In the genomic region with DNA sequence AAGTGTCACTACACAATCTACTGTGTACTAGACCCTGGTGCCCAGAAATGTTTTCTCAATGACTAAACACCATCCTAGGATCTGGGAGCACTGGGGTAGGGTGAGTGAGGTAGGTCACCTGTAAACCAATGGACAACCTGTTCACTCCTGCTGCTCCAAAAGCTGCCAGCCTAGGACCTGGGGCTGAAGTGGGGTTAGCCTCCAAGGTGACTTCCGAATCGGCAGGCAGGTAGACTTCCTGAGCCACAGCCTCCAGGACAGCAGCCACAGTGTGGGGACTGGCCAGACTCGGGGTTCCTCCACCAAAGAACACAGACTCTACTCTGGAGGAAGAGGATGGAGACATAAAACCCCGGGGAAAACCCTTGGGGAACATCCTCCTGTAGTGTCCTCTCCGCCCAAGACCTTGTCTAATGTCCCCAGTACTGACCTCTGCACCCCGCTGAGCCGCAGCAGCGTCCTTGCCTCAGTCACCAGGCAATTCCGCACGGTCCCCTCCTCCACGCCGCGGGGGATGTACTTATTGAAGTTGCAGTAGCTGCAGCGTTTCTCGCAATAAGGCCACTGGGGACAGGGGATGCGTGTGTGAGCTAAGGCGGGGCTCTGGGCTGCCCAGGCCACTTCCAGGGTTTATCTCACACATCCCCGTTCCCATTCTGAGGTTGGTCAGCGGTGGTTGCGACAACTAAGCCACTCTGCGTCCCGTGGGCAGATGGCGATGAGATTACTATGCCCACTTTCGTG, we compare ENCODE assay signal across 8 mouse cellular contexts. TPM values are rescaled to one million over a fixed set of nuclear protein-coding genes. Genes with fewer than 3 reads are reported as not detected.
DNase-seq lines count a peak whose midpoint lies in the region; ATAC-seq and TF ChIP-seq lines count a peak whose summit lies in the region.

No protein-coding gene starts in this region.

- TF ChIP-seq CTCF in cerebellum, adult 2 months (IDR thresholded peaks at IDR 0.05; ENCODE audit: borderline replicate concordance, insufficient read depth, low read depth, low read length): no peak

- WGBS in cerebellum, adult 2 months: 2% methylated on average over 24 of the region's 24 CpGs
- WGBS in intestine, embryonic 14.5 days: 11% methylated on average over 24 of the region's 24 CpGs
- WGBS in liver, embryonic 12.5 days (ENCODE audit: insufficient replicate concordance): 10% methylated on average over 24 of the region's 24 CpGs
- WGBS in midbrain, embryonic 16.5 days: 14% methylated on average over 24 of the region's 24 CpGs

- H3K27ac ChIP-seq in cerebellum, adult 2 months (ENCODE audit: insufficient read depth, low read length): peak overlapping the region; percentile 88
- H3K27ac ChIP-seq in intestine, embryonic 14.5 days (ENCODE audit: low read depth): no peak overlapping the region
- H3K27ac ChIP-seq in liver, embryonic 12.5 days: 0 out of 2 replicates have a peak overlapping the region, but pooled peaks have one; percentile 52
- H3K27ac ChIP-seq in midbrain, embryonic 16.5 days (ENCODE audit: low read length): peak overlapping the region; percentile 90

- no peaks in the 10 kb centered on the region for H3K9me3 ChIP-seq in intestine, embryonic 14.5 days (ENCODE audit: control insufficient read depth, low read length)
- no peaks in the 10 kb centered on the region for H3K9me3 ChIP-seq in liver, embryonic 12.5 days (replicated peaks)
- H3K9me3 ChIP-seq in midbrain, embryonic 16.5 days (replicated peaks; ENCODE audit: control insufficient read depth, low read length, poor library complexity, severe bottlenecking): no peaks in the 10 kb centered on the region

- ATAC-seq in intestine, embryonic 14.5 days (replicated peaks; ENCODE audit: low FRiP score, low TSS enrichment, low read depth): peak; percentile 10
- ATAC-seq in liver, embryonic 12.5 days: peak; percentile 7; the same call in 1 of the 2 replicates
- peak; percentile 64 for ATAC-seq in midbrain, embryonic 16.5 days

- peaks cover 7% of the 10 kb centered on the region; the same call in 1 of the 2 replicates for H3K4me1 ChIP-seq in cerebellum, adult 2 months (ENCODE audit: control insufficient read depth, insufficient read depth, low read length)
- no peaks in the 10 kb centered on the region for H3K4me1 ChIP-seq in intestine, embryonic 14.5 days (replicated peaks; ENCODE audit: control insufficient read depth, insufficient read depth, low read length)
- peaks cover 17% of the 10 kb centered on the region for H3K4me1 ChIP-seq in liver, embryonic 12.5 days
- H3K4me1 ChIP-seq in midbrain, embryonic 16.5 days (ENCODE audit: control insufficient read depth, insufficient read depth, low read length): peaks cover 15% of the 10 kb centered on the region

- H3K4me3 ChIP-seq in cerebellum, adult 2 months (replicated peaks; ENCODE audit: insufficient read depth, low read depth, low read length): peak overlapping the region; percentile 84
- peak overlapping the region; percentile 57 for H3K4me3 ChIP-seq in intestine, embryonic 14.5 days (ENCODE audit: low read depth, low read length)
- H3K4me3 ChIP-seq in liver, embryonic 12.5 days: peak overlapping the region; percentile 62
- H3K4me3 ChIP-seq in midbrain, embryonic 16.5 days (ENCODE audit: low read depth, low read length): peak overlapping the region; percentile 66

- no peaks in the 10 kb centered on the region for H3K36me3 ChIP-seq in intestine, embryonic 14.5 days (ENCODE audit: control insufficient read depth, insufficient read depth, low read length)
- H3K36me3 ChIP-seq in liver, embryonic 12.5 days: no peaks in the 10 kb centered on the region
- peaks cover 5% of the 10 kb centered on the region; the same call in 1 of the 2 replicates for H3K36me3 ChIP-seq in midbrain, embryonic 16.5 days (ENCODE audit: control insufficient read depth, insufficient read depth, low read length)

- no peak for TF ChIP-seq POLR2A in cerebellum, adult 2 months (IDR thresholded peaks at IDR 0.05; ENCODE audit: borderline replicate concordance, insufficient read depth, low read length)

- no peaks in the 10 kb centered on the region for H3K27me3 ChIP-seq in cerebellum, adult 2 months (ENCODE audit: control insufficient read depth, insufficient read depth, low read length)
- no peaks in the 10 kb centered on the region for H3K27me3 ChIP-seq in intestine, embryonic 14.5 days (replicated peaks; ENCODE audit: control insufficient read depth, insufficient read depth, low read length)
- H3K27me3 ChIP-seq in liver, embryonic 12.5 days (replicated peaks): no peaks in the 10 kb centered on the region
- H3K27me3 ChIP-seq in midbrain, embryonic 16.5 days (ENCODE audit: control insufficient read depth, insufficient read depth, low read depth, low read length): no peaks in the 10 kb centered on the region

- peak; percentile 46 to 58 for DNase-seq in left cerebral cortex, adult 18-20 months (ENCODE audit: low spot score in 2 of 2)
- DNase-seq in left cerebral cortex, adult 11 months (ENCODE audit: low spot score): no peak
- peak; percentile 60 to 70 for DNase-seq in cerebellum, adult 2 months
- DNase-seq in frontal cortex, postnatal 14 days (ENCODE audit: low spot score in 2 of 2): peak; percentile 40 to 50
- no peak for DNase-seq in intestine, embryonic 14.5 days (ENCODE audit: low spot score)
- DNase-seq in testis, postnatal 14 days (ENCODE audit: low spot score): peak; percentile 46

- peak overlapping the region; percentile 61 for H3K9ac ChIP-seq in intestine, embryonic 14.5 days (ENCODE audit: low read length)
- H3K9ac ChIP-seq in liver, embryonic 12.5 days: peak overlapping the region; percentile 68
- peak overlapping the region; percentile 80 for H3K9ac ChIP-seq in midbrain, embryonic 16.5 days (ENCODE audit: low read depth, low read length)

- H3K4me2 ChIP-seq in intestine, embryonic 14.5 days (ENCODE audit: low read length): peak overlapping the region; percentile 80
- H3K4me2 ChIP-seq in liver, embryonic 12.5 days: peak overlapping the region; percentile 90
- peak overlapping the region; percentile 93 for H3K4me2 ChIP-seq in midbrain, embryonic 16.5 days (ENCODE audit: low read length)

RNA-seq across cellular contexts. Expression of a gene that starts 0.8 kb away (rescaled TPM):
- 10 to 100 TPM; 10.5 to 13.4 TPM for total RNA-seq in left cerebral cortex, adult 18-20 months (2021)
- polyA plus RNA-seq in cerebellum, adult 2 months (2012; rRNA removed): 19.7 and 20.8 TPM in 2 replicates
- 2.9 and 3.8 TPM in 2 replicates for polyA plus RNA-seq in intestine, embryonic 14.5 days (2014; fragmentation: Nextera tagmentation; extraction: Ambion mirVana)
- polyA plus RNA-seq in liver, embryonic 12.5 days (2016; fragmentation: Nextera tagmentation; extraction: Ambion mirVana): 2.0 and 3.2 TPM in 2 replicates
- polyA plus RNA-seq in midbrain, embryonic 16.5 days (2015; fragmentation: Nextera tagmentation; extraction: Ambion mirVana): 9.4 and 11.4 TPM in 2 replicates

RNA-seq across cellular contexts. Expression of a gene that starts 16.6 kb away (rescaled TPM):
- total RNA-seq in left cerebral cortex, adult 18-20 months (2021): not detected
- polyA plus RNA-seq in cerebellum, adult 2 months (2012; rRNA removed): 0.82 and 1.1 TPM in 2 replicates
- 0.77 and 1.2 TPM in 2 replicates for polyA plus RNA-seq in intestine, embryonic 14.5 days (2014; fragmentation: Nextera tagmentation; extraction: Ambion mirVana)
- 0.10 TPM in 1 of 2 replicates, not detected in the other for polyA plus RNA-seq in liver, embryonic 12.5 days (2016; fragmentation: Nextera tagmentation; extraction: Ambion mirVana)
- 0.43 and 0.61 TPM in 2 replicates for polyA plus RNA-seq in midbrain, embryonic 16.5 days (2015; fragmentation: Nextera tagmentation; extraction: Ambion mirVana)

RNA-seq across cellular contexts. Expression of a gene that starts 26.7 kb away (rescaled TPM):
- 1 to 10 TPM; 5.7 to 7.8 TPM for total RNA-seq in left cerebral cortex, adult 18-20 months (2021)
- 3.6 and 4.9 TPM in 2 replicates for polyA plus RNA-seq in cerebellum, adult 2 months (2012; rRNA removed)
- polyA plus RNA-seq in intestine, embryonic 14.5 days (2014; fragmentation: Nextera tagmentation; extraction: Ambion mirVana): 1.8 and 2.5 TPM in 2 replicates
- polyA plus RNA-seq in liver, embryonic 12.5 days (2016; fragmentation: Nextera tagmentation; extraction: Ambion mirVana): 0.28 and 0.37 TPM in 2 replicates
- 4.9 and 5.6 TPM in 2 replicates for polyA plus RNA-seq in midbrain, embryonic 16.5 days (2015; fragmentation: Nextera tagmentation; extraction: Ambion mirVana)

RNA-seq across cellular contexts. Expression of a gene that starts 48.4 kb away (rescaled TPM):
- 1 to 10 TPM in 1 of 2 experiments, under 1 TPM in 1; 0.84 to 2.0 TPM for total RNA-seq in left cerebral cortex, adult 18-20 months (2021)
- 31.1 and 35.9 TPM in 2 replicates for polyA plus RNA-seq in cerebellum, adult 2 months (2012; rRNA removed)
- polyA plus RNA-seq in intestine, embryonic 14.5 days (2014; fragmentation: Nextera tagmentation; extraction: Ambion mirVana): 1.8 TPM in 2 replicates
- not detected in 2 replicates for polyA plus RNA-seq in liver, embryonic 12.5 days (2016; fragmentation: Nextera tagmentation; extraction: Ambion mirVana)
- 0.43 and 0.57 TPM in 2 replicates for polyA plus RNA-seq in midbrain, embryonic 16.5 days (2015; fragmentation: Nextera tagmentation; extraction: Ambion mirVana)

RNA-seq across cellular contexts. Expression of a gene that starts 53.5 kb away (rescaled TPM):
- 10 to 100 TPM; 14.1 to 14.9 TPM for total RNA-seq in left cerebral cortex, adult 18-20 months (2021)
- 13.1 and 15.2 TPM in 2 replicates for polyA plus RNA-seq in cerebellum, adult 2 months (2012; rRNA removed)
- 5.7 TPM in 2 replicates for polyA plus RNA-seq in intestine, embryonic 14.5 days (2014; fragmentation: Nextera tagmentation; extraction: Ambion mirVana)
- polyA plus RNA-seq in liver, embryonic 12.5 days (2016; fragmentation: Nextera tagmentation; extraction: Ambion mirVana): 1.1 and 1.2 TPM in 2 replicates
- 1.2 and 1.9 TPM in 2 replicates for polyA plus RNA-seq in midbrain, embryonic 16.5 days (2015; fragmentation: Nextera tagmentation; extraction: Ambion mirVana)

Comparison
In these comparisons a context has a peak if more than half of its experiments do, and no peak if none do; other contexts are left out.
1. DNase-seq: peak in left cerebral cortex, adult 18-20 months (2 of 2), cerebellum, adult 2 months (2 of 2), frontal cortex, postnatal 14 days (2 of 2) and testis, postnatal 14 days (single experiment); none in left cerebral cortex, adult 11 months (single experiment) and intestine, embryonic 14.5 days (single experiment).
2. ATAC-seq: peak in every context shown above with its lines; median percentile 64 in midbrain, embryonic 16.5 days; 10 in intestine, embryonic 14.5 days; 7 in liver, embryonic 12.5 days.
3. Peak in every context shown above with its lines, with median percentiles within 50 percentile points of each other: H3K4me3 ChIP-seq, H3K4me2 ChIP-seq and H3K9ac ChIP-seq.